Mouse (Mus musculus) liver, postnatal 0 days (tissue): Measurements from ENCODE around the gene Hist1h2bh.

Experiments
- CTCF ChIP-seq: sonication (generic); IDR thresholded peaks from 2 replicates; pipeline ENCODE4 v1.5.1; 2016; ENCODE audit warnings: antibody characterized with exemption, low read depth
- EP300 ChIP-seq: IDR thresholded peaks from 2 replicates; pipeline ENCODE4 v1.6.1; 2016; ENCODE audit warnings: antibody characterized with exemption, low read depth, mild to moderate bottlenecking

DNA sequence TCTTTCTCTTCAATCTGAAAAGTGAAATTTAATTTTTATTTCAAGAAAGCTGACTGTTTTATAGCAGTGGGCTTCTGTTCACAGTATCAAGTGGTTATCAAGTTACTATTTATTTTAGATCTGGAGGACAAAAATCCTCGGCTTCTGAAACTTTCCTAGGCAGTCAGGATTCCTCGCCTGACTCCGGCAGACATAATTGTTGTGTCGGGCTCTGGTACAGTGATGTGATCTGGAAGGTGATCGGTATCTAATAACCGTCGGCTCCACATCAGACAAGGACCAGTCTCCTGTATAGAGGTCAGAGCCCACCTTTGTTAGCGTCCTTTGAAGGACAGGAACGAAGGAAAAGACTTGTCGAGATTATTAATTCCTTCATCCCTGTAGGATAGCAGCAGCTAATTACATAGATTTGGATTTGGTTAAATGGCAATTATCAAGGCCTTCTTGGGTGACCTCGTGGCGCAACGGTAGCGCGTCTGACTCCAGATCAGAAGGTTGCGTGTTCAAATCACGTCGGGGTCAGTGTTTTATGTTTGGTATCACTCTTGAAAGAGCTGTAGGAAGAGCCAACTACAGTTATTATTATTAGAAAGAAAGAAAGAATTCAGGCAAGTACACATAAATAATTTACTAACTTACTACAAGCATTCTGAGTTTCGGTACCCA lies 45.4 kb downstream of the Hist1h2bh start:
- TF ChIP-seq CTCF (no peak), EP300 (no peak)
